Mouse (Mus musculus): Measurements from ENCODE around the gene Fbxw2. TPM values are rescaled to one million over a fixed set of nuclear protein-coding genes. Genes with fewer than 3 reads are reported as not detected.
"Not testable (repeated sequence)": the region's sequence is repeated elsewhere in the genome, so short reads cannot be mapped to it uniquely, and the experiment has no call there.

Fbxw2 gene
- 10 to 100 TPM; 62.7 to 77.2 (median 72.8) TPM for polyA plus RNA-seq (2017; shearing (Covaris generic))

GRCm38 (mm10) chr2:34825827-34826459 lies at the start of gene Fbxw2:
TSS of gene Fbxw2 (minus strand) at chr2:34826311.
- ATAC-seq = peak; percentile 96

- ATAC-seq = no peak
These were observed 48.8 kb upstream of the Fbxw2 start, which contains the start of gene Psmd5 for GRCm38 (mm10) chr2:34874816-34875345. TSS of gene Psmd5 (minus strand) at chr2:34874968.

GRCm38 (mm10) chr2:34874271-34874670 lies 48.2 kb upstream of the Fbxw2 start, which contains the start of gene Cutal:
TSS of gene Cutal (plus strand) at chr2:34874396.
- no peak for ATAC-seq

- ATAC-seq = peak; percentile 97
These were observed 44.7 kb upstream of the Fbxw2 start for GRCm38 (mm10) chr2:34870520-34871474.

GRCm38 (mm10) chr2:34869680-34870079 lies 43.6 kb upstream of the Fbxw2 start:
- no peak for ATAC-seq

- no peak for ATAC-seq
These were observed 31.6 kb upstream of the Fbxw2 start for GRCm38 (mm10) chr2:34857728-34858127.

- ATAC-seq = no peak
These were observed 29.2 kb upstream of the Fbxw2 start for GRCm38 (mm10) chr2:34855265-34855664.

- no peak for ATAC-seq
These were observed 21.6 kb upstream of the Fbxw2 start for GRCm38 (mm10) chr2:34847702-34848101.

GRCm38 (mm10) chr2:34843211-34843939 lies 17.3 kb upstream of the Fbxw2 start:
- ATAC-seq = no peak

- no peak for ATAC-seq
These were observed 15.6 kb upstream of the Fbxw2 start for GRCm38 (mm10) chr2:34841706-34842105.

GRCm38 (mm10) chr2:34840143-34840542 lies 14.0 kb upstream of the Fbxw2 start:
- not testable (repeated sequence) for ATAC-seq

GRCm38 (mm10) chr2:34835669-34836068 lies 9.6 kb upstream of the Fbxw2 start:
- ATAC-seq = no peak

- ATAC-seq = no peak
These were observed 7.5 kb upstream of the Fbxw2 start for GRCm38 (mm10) chr2:34833624-34834023.

- not testable (repeated sequence) for ATAC-seq
These were observed 6.8 kb upstream of the Fbxw2 start, which contains the start of gene Gm34653 for GRCm38 (mm10) chr2:34832766-34833457. TSS of gene Gm34653 (plus strand) at chr2:34833007.

- ATAC-seq = not testable (repeated sequence)
These were observed 4.0 kb upstream of the Fbxw2 start for GRCm38 (mm10) chr2:34830066-34830465.

GRCm38 (mm10) chr2:34828026-34828425 lies 1.9 kb upstream of the Fbxw2 start:
- ATAC-seq = no peak

GRCm38 (mm10) chr2:34827591-34827990 lies 1.5 kb upstream of the Fbxw2 start:
- no peak for ATAC-seq

- peak; percentile 36 for ATAC-seq
These were observed 535 bp upstream of the Fbxw2 start for GRCm38 (mm10) chr2:34826460-34827231.

GRCm38 (mm10) chr2:34818492-34818891 lies 7.6 kb downstream of the Fbxw2 start:
- no peak for ATAC-seq

- ATAC-seq = not testable (repeated sequence)
These were observed 10.2 kb downstream of the Fbxw2 start for GRCm38 (mm10) chr2:34815893-34816292.

GRCm38 (mm10) chr2:34812706-34813105 lies 13.4 kb downstream of the Fbxw2 start:
- ATAC-seq = no peak
